Comparison of ENCODE assay signal across 25 mouse cellular contexts in the genomic region with DNA sequence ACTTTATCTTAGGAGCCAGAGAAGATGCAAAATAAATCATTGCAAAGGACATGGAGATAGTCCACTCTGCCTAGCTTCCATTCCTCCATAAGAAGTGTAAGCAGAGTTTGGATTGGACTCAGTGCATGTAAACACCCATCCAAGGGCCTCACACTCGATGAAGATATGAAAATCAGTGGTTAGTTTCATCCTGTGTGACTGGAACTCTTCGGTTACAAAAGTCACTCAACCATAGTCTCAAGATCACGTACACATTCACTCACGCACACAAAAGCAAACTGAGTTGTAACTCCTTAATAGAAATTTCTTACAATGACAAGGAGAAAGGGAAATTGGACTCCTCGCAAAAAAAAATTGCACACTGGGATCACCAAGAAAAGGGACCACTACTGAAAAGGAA.
"Had no signal": no experiment of that assay in that cellular context is flagged by ENCODE, and none has a peak within 500 bp of the region (broad histone marks: within the 10 kb centered on the region; RNA-seq: fewer than 3 reads in every experiment).

No protein-coding gene starts in this region.

- H3K4me1 ChIP-seq: limb, embryonic 10.5 days had no signal

- H3K9me3 ChIP-seq: heart, embryonic 10.5 days; heart, embryonic 12.5 days; hindbrain, embryonic 10.5 days; hindbrain, embryonic 12.5 days; intestine, embryonic 15.5 days; kidney, embryonic 15.5 days; limb, embryonic 10.5 days; limb, embryonic 12.5 days had no signal

- DNase-seq: gastrocnemius, adult 2 months; gastrocnemius, postnatal 10 days; gastrocnemius, postnatal 25 days; heart, adult 18-20 months; heart, postnatal 10 days; heart, postnatal 4 days; kidney, adult 11 months; kidney, adult 2 months; kidney, adult 9 months; kidney, postnatal 14 days; kidney, postnatal 36 days; layer of hippocampus, adult 9-11 months; layer of hippocampus, postnatal 36 days had no signal

- H3K4me3 ChIP-seq: gastrocnemius, adult 2 months; heart, embryonic 10.5 days; heart, embryonic 12.5 days; hindbrain, embryonic 10.5 days; hindbrain, embryonic 12.5 days; intestine, embryonic 15.5 days; kidney, embryonic 15.5 days; limb, embryonic 10.5 days; limb, embryonic 12.5 days had no signal

- H3K9ac ChIP-seq: heart, embryonic 12.5 days; hindbrain, embryonic 12.5 days; hindbrain, embryonic 14.5 days; intestine, embryonic 15.5 days; kidney, embryonic 15.5 days; limb, embryonic 12.5 days had no signal

- H3K27ac ChIP-seq: gastrocnemius, adult 2 months; heart, embryonic 10.5 days; hindbrain, embryonic 10.5 days; hindbrain, embryonic 12.5 days; hindbrain, embryonic 14.5 days; intestine, embryonic 15.5 days; kidney, embryonic 15.5 days; kidney, postnatal 0 days; limb, embryonic 10.5 days; limb, embryonic 12.5 days had no signal

- H3K27me3 ChIP-seq: heart, embryonic 12.5 days; intestine, embryonic 15.5 days; kidney, embryonic 15.5 days had no signal

- H3K36me3 ChIP-seq: heart, embryonic 10.5 days; heart, embryonic 12.5 days; hindbrain, embryonic 10.5 days; hindbrain, embryonic 12.5 days; intestine, embryonic 15.5 days; kidney, embryonic 15.5 days; limb, embryonic 10.5 days; limb, embryonic 12.5 days had no signal

- H3K4me2 ChIP-seq: heart, embryonic 12.5 days; hindbrain, embryonic 12.5 days; hindbrain, embryonic 14.5 days; intestine, embryonic 15.5 days; kidney, embryonic 15.5 days; limb, embryonic 12.5 days had no signal

- ATAC-seq: hindbrain, embryonic 16.5 days; inflammation-experienced regulatory T-cells, adult 6 months; intestine, embryonic 15.5 days had no signal
